Mouse (Mus musculus): ENCODE results near the gene Tmem214.

The Tmem214 gene

DNA sequence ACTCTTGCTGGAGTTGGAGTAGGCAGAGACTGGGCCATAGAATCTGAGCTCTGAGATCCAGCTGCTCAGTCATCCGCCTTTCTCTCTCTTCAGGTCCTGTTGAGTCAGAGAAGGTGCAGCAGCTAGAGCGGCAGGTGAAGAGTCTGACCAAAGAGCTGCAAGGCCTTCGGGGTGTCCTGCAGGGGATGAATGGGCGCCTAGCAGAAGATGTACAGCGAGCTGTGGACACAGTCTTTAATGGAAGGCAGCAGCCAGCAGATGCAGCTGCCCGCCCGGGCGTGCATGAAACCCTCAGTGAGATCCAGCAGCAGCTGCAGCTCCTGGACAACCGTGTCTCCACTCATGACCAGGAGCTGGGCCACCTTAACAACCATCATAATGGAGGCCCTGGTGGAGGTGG is 49.0 kb downstream of the Tmem214 start:
- DNase-seq, result no peak

- DNase-seq, result no peak
These were observed 49.5 kb downstream of the Tmem214 start for GRCm38 (mm10) chr5:30917348-30917747.

DNA sequence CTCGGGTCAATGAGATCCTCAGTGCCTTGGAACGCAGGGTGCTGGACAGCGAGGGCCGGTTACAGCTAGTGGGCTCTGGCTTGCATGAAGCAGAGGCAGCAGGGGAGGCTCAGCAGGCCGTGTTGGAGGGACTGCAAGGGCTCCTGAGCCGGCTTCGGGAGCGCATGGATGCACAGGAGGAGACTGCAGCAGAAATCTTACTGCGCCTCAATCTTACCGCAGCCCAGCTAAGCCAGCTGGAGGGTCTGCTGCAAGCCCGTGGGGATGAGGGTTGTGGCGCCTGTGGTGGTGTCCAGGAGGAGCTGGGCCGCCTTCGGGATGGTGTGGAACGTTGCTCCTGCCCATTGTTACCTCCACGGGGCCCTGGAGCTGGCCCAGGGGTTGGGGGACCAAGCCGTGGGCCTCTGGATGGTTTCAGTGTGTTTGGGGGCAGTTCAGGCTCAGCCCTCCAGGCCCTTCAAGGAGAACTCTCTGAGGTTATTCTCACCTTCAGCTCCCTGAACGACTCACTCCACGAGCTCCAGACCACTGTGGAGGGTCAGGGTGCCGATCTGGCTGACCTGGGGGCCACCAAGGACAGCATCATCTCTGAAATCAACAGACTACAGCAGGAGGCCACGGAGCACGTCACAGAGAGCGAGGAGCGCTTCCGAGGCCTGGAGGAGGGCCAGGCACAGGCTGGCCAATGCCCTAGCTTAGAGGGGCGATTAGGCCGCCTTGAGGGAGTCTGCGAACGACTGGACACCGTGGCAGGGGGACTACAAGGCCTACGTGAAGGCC is 50.3 kb downstream of the Tmem214 start:
- no peak for DNase-seq

DNA sequence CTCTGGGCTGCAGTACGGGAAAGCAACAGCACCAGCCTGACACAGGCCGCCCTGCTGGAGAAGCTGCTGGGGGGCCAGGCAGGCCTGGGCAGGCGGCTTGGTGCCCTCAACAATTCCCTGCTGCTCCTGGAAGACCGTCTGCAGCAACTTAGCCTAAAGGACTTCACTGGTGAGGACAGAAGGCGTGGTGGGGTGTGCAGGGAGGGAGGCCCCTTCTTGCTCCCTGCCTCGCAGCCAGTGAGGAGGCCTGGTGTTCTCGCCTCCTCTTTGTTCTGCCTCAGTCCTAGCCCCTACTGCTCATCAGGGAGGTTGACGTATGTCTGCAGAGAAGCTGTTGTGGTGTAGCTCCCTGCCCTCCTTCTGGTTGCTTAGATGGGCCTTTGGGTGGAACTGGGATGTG is 50.9 kb downstream of the Tmem214 start:
- no peak for DNase-seq

- no peak for DNase-seq
These were observed 52.2 kb downstream of the Tmem214 start for GRCm38 (mm10) chr5:30919831-30920614.

DNA sequence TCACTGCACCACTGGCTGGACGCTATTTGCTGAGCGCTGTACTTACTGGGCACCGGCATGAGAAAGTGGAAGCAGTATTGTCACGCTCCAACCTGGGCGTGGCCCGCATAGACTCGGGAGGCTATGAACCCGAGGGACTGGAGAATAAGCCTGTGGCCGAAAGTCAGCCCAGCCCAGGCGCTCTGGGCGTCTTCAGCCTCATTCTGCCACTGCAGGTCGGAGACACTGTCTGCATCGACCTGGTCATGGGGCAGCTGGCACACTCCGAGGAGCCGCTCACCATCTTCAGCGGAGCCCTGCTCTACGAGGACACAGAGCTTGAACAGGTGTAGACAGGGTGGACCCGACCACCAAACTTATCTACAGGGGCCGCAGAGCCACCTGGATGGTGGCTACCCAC is 52.8 kb downstream of the Tmem214 start:
- DNase-seq, result no peak

DNA sequence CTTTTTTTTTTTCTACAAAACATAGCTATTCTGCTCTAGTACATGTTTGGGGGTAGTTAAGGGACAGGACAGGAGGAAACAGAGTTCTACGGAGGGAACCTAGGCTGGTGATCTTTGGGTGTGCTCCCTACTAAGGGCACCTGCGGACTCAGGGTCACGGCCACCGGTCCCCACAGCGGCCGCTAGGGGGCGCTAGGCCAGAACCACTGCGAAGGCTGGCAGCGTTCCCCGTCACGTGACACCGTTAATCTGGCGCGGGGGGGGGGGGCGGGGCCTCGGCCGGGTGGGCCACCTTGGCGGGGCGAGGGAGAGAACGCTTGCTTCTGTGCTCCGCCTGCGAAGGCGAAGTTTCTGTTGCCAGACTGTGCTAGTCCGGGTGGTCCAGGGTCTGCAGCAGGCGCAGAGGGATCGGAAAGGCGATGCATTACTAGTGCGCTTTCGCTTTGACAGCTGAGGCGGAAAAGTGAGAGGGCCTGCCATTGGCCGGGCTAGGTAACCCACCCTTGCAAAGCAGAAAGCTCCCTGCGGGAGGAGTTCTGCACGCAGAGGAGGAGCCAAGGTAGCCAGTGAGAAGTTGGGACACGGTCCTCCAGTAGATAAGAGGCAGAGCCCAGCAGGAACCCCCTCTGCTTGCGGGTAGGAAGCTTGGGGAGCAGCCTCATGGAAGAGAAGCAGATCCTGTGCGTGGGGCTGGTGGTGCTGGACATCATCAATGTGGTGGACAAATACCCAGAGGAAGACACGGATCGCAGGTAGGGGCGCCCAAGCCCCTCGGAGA is 53.6 kb downstream of the Tmem214 start, which contains the start of gene Khk:
Gene Khk, plus strand, starts transcription at position 176 of the 778 bp plus-strand sequence.
- DNase-seq, result peak; percentile 98

DNA sequence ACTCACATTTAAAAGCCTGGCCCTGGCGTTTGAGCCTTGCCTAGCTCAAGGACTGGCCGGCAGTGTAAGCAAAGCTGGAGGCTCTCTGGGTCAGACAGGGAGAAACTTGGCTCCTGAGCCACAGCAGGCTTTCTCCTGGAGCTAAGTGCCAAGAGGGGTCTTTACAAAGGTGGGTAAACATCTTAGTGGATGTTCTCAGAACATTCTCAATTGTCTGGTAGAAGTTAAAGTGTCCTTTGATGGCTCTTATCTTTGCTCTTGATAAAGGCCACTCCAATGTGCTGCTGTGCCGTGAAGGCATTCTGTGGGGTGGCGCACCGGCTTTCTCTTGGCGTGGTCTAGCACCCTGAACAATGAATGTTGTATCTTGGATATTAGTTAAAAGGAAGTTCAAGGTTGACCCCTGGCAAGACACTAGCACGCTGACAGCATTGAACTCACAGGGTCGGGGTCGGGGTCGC is 54.8 kb downstream of the Tmem214 start:
- DNase-seq, result no peak

DNA sequence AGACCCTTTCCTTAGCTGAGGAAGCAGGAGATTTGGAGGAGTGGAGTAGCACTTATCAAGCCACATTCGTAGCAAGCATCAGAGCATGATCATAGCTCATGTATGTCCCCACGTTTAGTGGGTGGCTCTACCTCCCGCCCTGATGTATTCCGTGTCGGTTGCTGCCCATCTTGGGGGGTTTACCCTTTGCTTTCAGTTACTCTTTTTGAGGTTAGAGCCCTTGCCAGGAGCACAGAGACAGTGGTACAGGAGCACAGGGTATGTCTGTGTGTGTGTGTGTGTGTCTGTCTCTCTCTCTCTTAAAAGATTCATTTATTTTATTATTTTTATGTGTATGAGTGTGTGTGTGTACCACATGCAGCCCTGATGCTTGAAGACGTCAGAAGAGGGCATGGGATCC is 55.3 kb downstream of the Tmem214 start:
- DNase-seq, result no peak

- no peak for DNase-seq
These were observed 56.8 kb downstream of the Tmem214 start for GRCm38 (mm10) chr5:30924614-30925013.

DNA sequence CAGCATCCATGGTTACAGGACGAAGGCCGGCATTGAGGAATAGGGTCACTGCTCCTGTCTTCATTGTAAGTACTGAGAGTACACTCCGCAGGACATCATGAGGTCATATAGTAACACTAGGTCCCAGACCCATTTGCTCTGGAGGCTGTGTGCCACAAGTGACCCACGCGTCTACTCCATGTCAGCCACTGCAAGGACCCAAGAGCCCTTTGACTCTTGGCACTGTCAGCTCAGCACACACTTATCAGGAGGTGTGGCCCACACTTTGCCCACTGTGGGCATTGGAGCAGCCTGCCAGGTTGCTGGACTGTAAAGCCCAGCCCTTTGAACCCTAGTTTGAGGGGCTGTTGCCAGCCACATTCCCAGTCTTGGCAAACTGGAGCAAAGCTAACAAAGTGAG is 57.4 kb downstream of the Tmem214 start:
- no peak for DNase-seq

DNA sequence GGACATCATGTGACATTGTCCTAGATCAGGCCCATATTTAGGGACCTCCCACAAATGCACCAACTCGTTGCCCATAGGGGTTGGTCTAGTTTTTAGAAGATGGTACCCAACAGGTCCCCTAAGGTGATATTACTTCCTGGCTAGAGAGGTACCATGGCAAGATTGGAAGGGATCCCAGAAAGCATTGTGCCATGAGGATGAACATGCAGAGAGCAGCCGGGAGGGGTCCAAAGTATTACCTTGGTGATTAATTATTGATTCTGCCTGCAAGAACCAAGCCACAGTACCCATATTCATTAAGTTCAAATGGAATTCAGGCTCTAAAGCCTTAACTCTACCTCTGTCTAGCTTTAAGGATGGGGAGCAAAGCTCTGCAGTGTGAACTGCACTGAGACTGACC is 58.3 kb downstream of the Tmem214 start:
- DNase-seq, result no peak

GRCm38 (mm10) chr5:30927945-30928529 is 60.2 kb downstream of the Tmem214 start:
- DNase-seq, result no peak

Measured in thymus, postnatal 4 days (tissue).